Mouse (Mus musculus): Measurements from ENCODE around the gene Cdk11b. TPM values are rescaled to one million over a fixed set of nuclear protein-coding genes. Genes with fewer than 3 reads are reported as not detected.

Cdk11b gene
- total and polyA plus RNA-seq, 2 experiments from 2014 or later = 15.3 to 36.8 TPM

DNA sequence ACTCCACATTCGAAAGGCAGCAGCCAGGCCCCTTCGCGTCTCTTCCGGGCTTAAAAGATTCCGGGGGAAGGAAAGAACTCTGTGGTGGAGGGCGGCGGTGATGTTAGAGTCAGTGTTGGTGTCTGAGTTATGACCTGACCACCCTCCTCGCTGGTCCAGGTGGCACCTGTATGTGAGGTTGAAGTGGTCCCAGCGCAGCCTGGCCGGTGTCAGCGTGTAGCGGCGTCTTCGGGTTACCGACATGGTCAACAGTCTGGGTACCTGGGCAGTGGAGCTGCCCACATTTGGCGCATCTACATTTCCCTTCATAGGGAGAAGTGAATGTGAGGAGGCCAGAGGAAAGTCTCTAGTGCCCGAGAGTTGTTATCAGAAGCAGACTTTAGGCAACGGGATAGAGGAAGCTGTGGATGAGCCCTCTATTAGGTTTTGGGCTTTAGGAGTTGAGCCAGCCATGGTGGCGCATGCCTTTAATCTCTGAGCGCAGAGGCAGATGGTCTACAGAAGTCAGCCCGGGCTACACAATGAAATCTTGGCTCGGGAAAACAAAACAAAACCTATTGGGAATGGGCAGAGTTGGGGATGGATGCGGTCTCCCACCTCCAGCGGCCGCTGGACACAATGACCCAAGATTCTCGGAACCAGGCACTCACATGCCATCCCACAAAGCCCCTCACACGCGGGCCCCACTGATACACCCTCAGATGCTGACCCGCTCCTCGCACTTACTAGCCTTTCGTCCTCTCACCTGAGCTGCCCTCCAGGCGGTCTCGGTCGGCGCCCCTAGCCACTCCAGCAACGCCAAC, 27.8 kb downstream of the Cdk11b start:
- peaks cover 41% of the 10 kb centered on the region for H3K4me1 ChIP-seq (ENCODE audit: control insufficient read depth, insufficient read depth)
- peak overlapping the region; percentile 58 for H3K9ac ChIP-seq (replicated peaks; ENCODE audit: low read depth, low read length)
- peak overlapping the region; percentile 66 for H3K4me2 ChIP-seq (ENCODE audit: low read depth, low read length)
- ATAC-seq (ENCODE audit: insufficient read depth, low read depth) (no peak), DNase-seq (ENCODE audit: low spot score) (peak; percentile 11)
- peaks cover 26% of the 10 kb centered on the region for H3K27me3 ChIP-seq (ENCODE audit: control insufficient read depth, insufficient read depth, low read length)
- H3K36me3 ChIP-seq (replicated peaks; ENCODE audit: control insufficient read depth, insufficient read depth, low read length) = peaks cover 45% of the 10 kb centered on the region
- no peak for TF ChIP-seq EP300 (IDR thresholded peaks at IDR 0.05; ENCODE audit: low read depth)
- TF ChIP-seq CTCF (IDR thresholded peaks at IDR 0.05; ENCODE audit: low read depth) = no peak
- peak overlapping the region; percentile 72 for H3K27ac ChIP-seq (ENCODE audit: low read depth)
- no peaks in the 10 kb centered on the region for H3K9me3 ChIP-seq (replicated peaks; ENCODE audit: control insufficient read depth, low read length)
- peak overlapping the region; percentile 53 for H3K4me3 ChIP-seq (ENCODE audit: low read depth, low read length)
- 27% methylated on average over 36 of the region's 36 CpGs for WGBS

DNA sequence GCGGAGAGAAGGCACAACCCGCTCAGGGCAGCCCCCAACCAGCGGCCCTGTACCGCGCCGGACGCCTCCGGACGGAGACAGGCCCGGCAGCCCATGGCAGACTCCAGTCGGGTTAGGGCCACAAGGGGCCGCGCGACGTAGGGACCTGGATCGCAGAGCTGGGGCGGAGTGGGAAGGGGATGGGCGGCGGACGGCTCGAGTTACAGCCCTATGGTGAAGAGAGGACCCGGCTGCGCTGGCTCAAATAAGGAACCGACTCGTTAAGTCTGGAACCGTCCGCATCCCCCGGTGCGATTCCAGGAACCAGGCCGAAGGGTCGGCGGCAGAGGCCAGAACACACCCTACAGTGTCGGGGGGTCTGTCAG, 28.4 kb downstream of the Cdk11b start, which contains the start of gene Mmp23:
Gene Mmp23, minus strand, starts transcription at position 299 of the 365 bp plus-strand sequence.
- ATAC-seq (ENCODE audit: insufficient read depth, low read depth) = peak; percentile 51
- under 1% methylated on average over 32 of the region's 33 CpGs for WGBS

DNA sequence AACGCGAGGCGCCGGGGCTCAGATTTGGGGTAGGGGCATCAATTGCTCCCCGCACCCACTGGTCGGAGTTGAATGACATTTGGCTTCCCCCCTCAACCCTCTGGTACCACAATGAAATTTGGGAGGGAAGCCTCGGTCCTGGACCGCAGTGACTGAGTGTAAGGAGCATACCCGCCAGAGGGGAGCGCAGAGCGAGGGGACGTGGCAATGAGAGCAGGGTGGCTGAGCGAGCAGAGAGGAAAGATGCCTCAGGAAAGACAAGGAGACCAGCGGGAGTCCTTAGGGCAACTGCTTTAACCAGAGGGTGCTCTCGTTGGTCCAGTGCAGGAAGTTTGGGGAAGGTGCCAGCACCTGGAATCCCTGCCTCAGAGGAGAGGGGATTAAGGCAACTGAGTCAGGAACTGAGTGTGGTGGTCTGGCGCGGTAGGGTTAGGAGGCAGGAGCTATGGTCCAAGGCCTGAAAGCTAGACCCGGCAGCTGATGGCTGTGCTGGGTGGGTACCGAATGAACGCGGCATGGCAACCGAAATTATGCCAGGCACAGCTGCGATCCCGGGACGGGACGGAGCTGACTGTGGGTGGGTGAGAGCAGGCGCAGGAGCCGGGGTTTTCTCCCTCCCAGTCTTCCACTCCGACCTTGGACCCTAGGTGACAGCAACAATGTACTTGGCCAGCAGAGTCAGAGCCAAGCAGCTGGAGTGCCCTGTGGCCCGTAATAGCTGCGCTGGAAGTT, 29.0 kb downstream of the Cdk11b start:
- 2% methylated on average over 31 of the region's 31 CpGs for WGBS
- peaks cover 34% of the 10 kb centered on the region for H3K36me3 ChIP-seq (replicated peaks; ENCODE audit: control insufficient read depth, insufficient read depth, low read length)
- H3K27me3 ChIP-seq (ENCODE audit: control insufficient read depth, insufficient read depth, low read length) = peaks cover 26% of the 10 kb centered on the region
- H3K4me1 ChIP-seq (ENCODE audit: control insufficient read depth, insufficient read depth) = peaks cover 41% of the 10 kb centered on the region
- peak overlapping the region; percentile 66 for H3K4me2 ChIP-seq (ENCODE audit: low read depth, low read length)
- ATAC-seq (ENCODE audit: insufficient read depth, low read depth) = peak; percentile 39; the same call in 1 of the 2 replicates
- peak overlapping the region; percentile 53 for H3K4me3 ChIP-seq (ENCODE audit: low read depth, low read length)
- no peak for TF ChIP-seq EP300 (IDR thresholded peaks at IDR 0.05; ENCODE audit: low read depth)
- TF ChIP-seq CTCF (IDR thresholded peaks at IDR 0.05; ENCODE audit: low read depth) = peak; percentile 26; the same call in 1 of the 2 replicates
- H3K9ac ChIP-seq (replicated peaks; ENCODE audit: low read depth, low read length) = peak overlapping the region; percentile 58; the same call in 1 of the 2 replicates
- peak overlapping the region; percentile 72 for H3K27ac ChIP-seq (ENCODE audit: low read depth)
- DNase-seq (ENCODE audit: low spot score) = peak; percentile 59
- H3K9me3 ChIP-seq (replicated peaks; ENCODE audit: control insufficient read depth, low read length) = no peaks in the 10 kb centered on the region

More for the DNA sequence above, 28.4 kb downstream of the Cdk11b start, which contains the start of gene Mmp23:
- no peak for TF ChIP-seq EP300 (IDR thresholded peaks at IDR 0.05; ENCODE audit: low read depth)
- no peak for TF ChIP-seq CTCF (IDR thresholded peaks at IDR 0.05; ENCODE audit: low read depth)
- Histone ChIP-seq H3K9me3 (replicated peaks; ENCODE audit: control insufficient read depth, low read length) (no peaks in the 10 kb centered on the region), H3K4me3 (ENCODE audit: low read depth, low read length) (peak within 1 kb of the TSS; percentile 53), H3K27me3 (ENCODE audit: control insufficient read depth, insufficient read depth, low read length) (peaks cover 26% of the 10 kb centered on the region), H3K9ac (replicated peaks; ENCODE audit: low read depth, low read length) (peak within 1 kb of the TSS; percentile 58), H3K36me3 (replicated peaks; ENCODE audit: control insufficient read depth, insufficient read depth, low read length) (peaks cover 39% of the 10 kb centered on the region), H3K27ac (ENCODE audit: low read depth) (peak within 1 kb of the TSS; percentile 72), H3K4me2 (ENCODE audit: low read depth, low read length) (peak within 1 kb of the TSS; percentile 66), H3K4me1 (ENCODE audit: control insufficient read depth, insufficient read depth) (peaks cover 41% of the 10 kb centered on the region)
- peak; percentile 47 for DNase-seq (ENCODE audit: low spot score)

DNA sequence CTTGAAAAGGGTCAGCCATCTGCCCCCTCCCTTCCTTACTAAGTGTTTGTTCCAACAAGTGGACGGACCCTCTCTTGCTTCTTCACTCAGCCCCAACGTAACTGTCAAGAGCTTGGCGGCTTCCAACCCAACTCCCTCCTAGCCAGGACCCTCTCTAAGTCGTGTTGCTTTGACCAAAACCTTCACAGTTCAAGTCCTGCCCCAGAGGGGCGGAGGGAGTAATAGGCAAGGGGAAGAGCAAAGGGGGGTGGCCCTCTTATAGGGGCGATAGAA, 29.5 kb downstream of the Cdk11b start:
- 2% methylated on average over 6 of the region's 6 CpGs for WGBS
- no peak; the same call in 1 of the 2 replicates for ATAC-seq (ENCODE audit: insufficient read depth, low read depth)
- peaks cover 32% of the 10 kb centered on the region for H3K36me3 ChIP-seq (replicated peaks; ENCODE audit: control insufficient read depth, insufficient read depth, low read length)

DNA sequence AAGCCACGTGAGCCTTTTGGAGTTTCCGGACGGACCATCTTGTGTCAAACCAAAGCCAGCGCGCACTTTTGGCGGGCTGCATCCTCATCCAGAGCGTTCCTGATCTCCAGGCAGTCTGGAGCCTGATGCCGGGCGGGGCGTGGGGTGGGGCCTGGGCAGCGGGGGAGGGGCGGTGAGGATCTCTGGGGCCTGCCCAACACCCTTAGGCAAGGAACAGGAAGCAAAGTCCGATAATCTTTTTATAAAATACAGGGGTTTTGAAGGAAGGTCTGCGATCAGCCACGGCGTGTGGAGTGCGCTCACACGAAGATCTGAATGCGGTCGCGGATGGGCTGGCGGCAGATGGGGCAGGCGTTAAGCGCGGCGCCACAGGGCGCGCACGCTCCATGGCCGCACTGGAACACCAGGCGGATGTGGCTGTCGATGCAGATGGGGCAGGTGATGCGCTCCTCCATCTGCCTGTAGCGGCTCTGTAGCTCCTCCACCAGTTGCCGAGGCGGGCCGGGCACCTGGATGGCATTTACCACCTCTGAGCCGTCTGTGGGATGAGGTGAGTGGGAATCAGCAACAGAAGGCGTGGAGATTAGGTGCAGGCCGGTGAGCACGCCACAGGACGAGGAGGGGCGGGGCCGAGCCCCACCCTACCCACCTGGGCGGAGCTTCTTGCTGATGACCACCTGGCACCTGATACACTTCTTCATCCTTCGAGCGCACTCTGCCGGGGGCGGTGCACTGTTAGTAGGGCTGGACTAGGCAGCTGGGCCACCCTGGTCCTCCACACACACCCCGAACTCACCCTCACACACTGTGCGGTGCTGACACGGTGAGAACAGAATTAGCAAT, 30.0 kb downstream of the Cdk11b start:
- DNase-seq (ENCODE audit: low spot score) (peak; percentile 36), ATAC-seq (ENCODE audit: insufficient read depth, low read depth) (peak; percentile 14)
- Histone ChIP-seq H3K4me2 (ENCODE audit: low read depth, low read length) (peak overlapping the region; percentile 66), H3K9me3 (replicated peaks; ENCODE audit: control insufficient read depth, low read length) (no peaks in the 10 kb centered on the region), H3K9ac (replicated peaks; ENCODE audit: low read depth, low read length) (0 out of 2 replicates have a peak overlapping the region, but pooled peaks have one; percentile 32), H3K4me3 (ENCODE audit: low read depth, low read length) (peak overlapping the region; percentile 53), H3K27ac (ENCODE audit: low read depth) (peak overlapping the region; percentile 27; the same call in 1 of the 2 replicates), H3K36me3 (replicated peaks; ENCODE audit: control insufficient read depth, insufficient read depth, low read length) (peaks cover 27% of the 10 kb centered on the region), H3K27me3 (ENCODE audit: control insufficient read depth, insufficient read depth, low read length) (peaks cover 26% of the 10 kb centered on the region), H3K4me1 (ENCODE audit: control insufficient read depth, insufficient read depth) (peaks cover 41% of the 10 kb centered on the region)
- WGBS = 4% methylated on average over 50 of the region's 52 CpGs
- TF ChIP-seq EP300 (IDR thresholded peaks at IDR 0.05; ENCODE audit: low read depth) (no peak), CTCF (IDR thresholded peaks at IDR 0.05; ENCODE audit: low read depth) (no peak)

More for the DNA sequence above, 29.5 kb downstream of the Cdk11b start:
- peak overlapping the region; percentile 53 for H3K4me3 ChIP-seq (ENCODE audit: low read depth, low read length)
- H3K9ac ChIP-seq (replicated peaks; ENCODE audit: low read depth, low read length) = no peak overlapping the region
- no peak for DNase-seq (ENCODE audit: low spot score)
- peak overlapping the region; percentile 72 for H3K27ac ChIP-seq (ENCODE audit: low read depth)
- H3K4me1 ChIP-seq (ENCODE audit: control insufficient read depth, insufficient read depth) = peaks cover 41% of the 10 kb centered on the region
- peaks cover 26% of the 10 kb centered on the region for H3K27me3 ChIP-seq (ENCODE audit: control insufficient read depth, insufficient read depth, low read length)
- no peaks in the 10 kb centered on the region for H3K9me3 ChIP-seq (replicated peaks; ENCODE audit: control insufficient read depth, low read length)
- peak overlapping the region; percentile 66 for H3K4me2 ChIP-seq (ENCODE audit: low read depth, low read length)
- TF ChIP-seq CTCF (IDR thresholded peaks at IDR 0.05; ENCODE audit: low read depth) (no peak), EP300 (IDR thresholded peaks at IDR 0.05; ENCODE audit: low read depth) (no peak)

Measured in heart, postnatal 0 days (tissue).